Mouse (Mus musculus): ENCODE results near the gene Gm20388.

DNA sequence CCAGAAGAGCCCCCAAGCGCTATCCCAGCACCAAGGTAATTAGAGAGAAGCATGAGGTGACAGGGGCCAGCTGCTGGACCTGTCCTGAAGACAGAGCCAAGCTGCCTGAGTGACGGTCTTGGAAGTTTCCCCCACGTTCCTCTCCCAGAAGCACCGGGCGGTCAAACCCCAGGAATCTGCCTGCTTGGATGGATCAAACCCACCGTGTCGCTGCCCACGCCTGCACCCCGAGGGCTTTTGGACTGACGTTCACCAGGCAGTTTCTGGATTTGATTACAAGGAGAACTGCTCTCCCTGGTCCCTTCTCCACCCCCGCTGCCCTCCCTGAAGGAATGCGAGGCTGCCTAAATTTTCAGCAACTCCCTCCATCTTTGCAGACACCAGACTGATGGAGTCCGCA, 1432.3 kb downstream of the Gm20388 start:
- TF ChIP-seq CTCF (IDR thresholded peaks at IDR 0.05; ENCODE audit: insufficient read depth, low read depth, low read length) (no peak), POLR2A (IDR thresholded peaks at IDR 0.05; ENCODE audit: insufficient read depth, low read depth, low read length) (no peak)

Measured in olfactory bulb, adult 2 months (tissue).